Mouse (Mus musculus): ENCODE measurements at regions not wholly inside any gene's neighbourhood (a gene's known extent, or its start where the extent isn't known, plus 50 kb on each side); places are given as distances from the start of the nearest gene placed in this dataset.

GRCm38 (mm10) chr15:29026219-29026618 lies 822.7 kb downstream of the Dnah5 start:
- intact Hi-C loops (cut with DNase I), result no loop called here
- no peak for DNase-seq (ENCODE audit: low spot score in 2 of 2)

GRCm38 (mm10) chr15:29038903-29039302 lies 835.4 kb downstream of the Dnah5 start:
- intact Hi-C loops (cut with DNase I), result no loop called here
- no peak for DNase-seq (ENCODE audit: low spot score in 2 of 2)

- DNase-seq (ENCODE audit: low spot score in 2 of 2), result no peak
- intact Hi-C loops (cut with DNase I), result no loop called here
Measured at GRCm38 (mm10) chr15:29051166-29051565, 847.6 kb downstream of the Dnah5 start.

GRCm38 (mm10) chr15:29051787-29052186 lies 848.2 kb downstream of the Dnah5 start:
- peak in 1 of 2 experiments; percentile 7 for DNase-seq (ENCODE audit: low spot score in 2 of 2)
- intact Hi-C loops (cut with DNase I), result no loop called here

GRCm38 (mm10) chr15:29061016-29061415 lies 857.5 kb downstream of the Dnah5 start:
- DNase-seq (ENCODE audit: low spot score in 2 of 2), result no peak
- intact Hi-C loops (cut with DNase I), result no loop called here

- no peak for DNase-seq (ENCODE audit: low spot score in 2 of 2)
- intact Hi-C loops (cut with DNase I), result no loop called here
Measured at GRCm38 (mm10) chr15:29069066-29069465, 865.5 kb downstream of the Dnah5 start.

- intact Hi-C loops (cut with DNase I), result no loop called here
- peak in 1 of 2 experiments; percentile 17 for DNase-seq (ENCODE audit: low spot score in 2 of 2)
Measured at GRCm38 (mm10) chr15:29077748-29078147, 874.2 kb downstream of the Dnah5 start.

- DNase-seq (ENCODE audit: low spot score in 2 of 2), result no peak
- intact Hi-C loops (cut with DNase I), result no loop called here
Measured at GRCm38 (mm10) chr15:29104541-29104940, 901.0 kb downstream of the Dnah5 start.

- peak in 1 of 2 experiments; percentile 50 for DNase-seq (ENCODE audit: low spot score in 2 of 2)
- intact Hi-C loops (cut with DNase I), result no loop called here
Measured at GRCm38 (mm10) chr15:29146631-29147030, 943.1 kb downstream of the Dnah5 start.

Data from left cerebral cortex, postnatal 25 days (tissue).